Mouse (Mus musculus): ENCODE data around the gene Megf11. TPM values are rescaled to one million over a fixed set of nuclear protein-coding genes. Genes with fewer than 3 reads are reported as not detected.

The Megf11 gene
- polyA plus RNA-seq (2016; fragmentation: Nextera tagmentation; extraction: Ambion mirVana) = 10.8 and 12.5 TPM in 2 replicates

- H3K4me2 ChIP-seq (replicated peaks) = peak within 1 kb of the TSS; percentile 78
- ATAC-seq (ENCODE audit: low FRiP score, low read depth) = peak; percentile 58
- WGBS = under 1% methylated on average over 93 of the region's 93 CpGs
- no peaks in the 10 kb centered on the region for H3K9me3 ChIP-seq
- peaks cover 46% of the 10 kb centered on the region for H3K27me3 ChIP-seq (replicated peaks)
- H3K27ac ChIP-seq = no peak within 1 kb of the TSS
- no peaks in the 10 kb centered on the region for H3K36me3 ChIP-seq
- H3K9ac ChIP-seq = peak within 1 kb of the TSS; percentile 58
- H3K4me3 ChIP-seq = peak within 1 kb of the TSS; percentile 45
- H3K4me1 ChIP-seq = peaks cover 22% of the 10 kb centered on the region
Observed at GRCm38 (mm10) chr9:64385511-64386465, at the start of gene Megf11. Gene Megf11 (plus strand): TSS chr9:64385626.

GRCm38 (mm10) chr9:64335825-64336224 lies 49.6 kb upstream of the Megf11 start:
- Histone ChIP-seq H3K9ac (no peak overlapping the region), H3K4me2 (replicated peaks) (no peak overlapping the region), H3K4me1 (peaks cover 11% of the 10 kb centered on the region; the same call in 1 of the 2 replicates), H3K9me3 (no peaks in the 10 kb centered on the region), H3K4me3 (no peak overlapping the region), H3K27ac (no peak overlapping the region), H3K36me3 (0 out of 2 replicates have a peak, but pooled peaks cover 4% of the 10 kb centered on the region), H3K27me3 (replicated peaks) (no peaks in the 10 kb centered on the region)
- ATAC-seq (ENCODE audit: low FRiP score, low read depth) = no peak
- WGBS = 92% methylated on average over 6 of the region's 6 CpGs

DNA sequence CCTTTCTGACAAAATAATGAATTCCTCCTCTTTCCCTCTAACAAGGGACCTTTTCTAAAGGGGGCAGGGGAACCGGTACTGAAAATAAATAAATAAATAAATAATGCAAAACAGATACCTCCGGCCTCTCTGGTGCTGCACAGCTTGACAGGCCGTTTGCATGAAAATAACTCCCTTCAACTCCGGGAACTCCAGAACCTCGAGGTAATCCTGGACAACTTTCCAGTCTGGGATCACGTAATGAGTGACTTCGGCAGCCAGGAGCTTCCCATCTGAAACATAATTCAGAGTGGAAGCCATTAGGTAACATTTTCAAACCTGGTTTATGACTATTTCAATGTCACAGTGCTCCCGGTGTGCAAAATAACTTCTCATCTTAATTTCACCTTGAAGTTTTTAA lies 46.1 kb upstream of the Megf11 start:
- WGBS = 26% methylated on average over 8 of the region's 8 CpGs
- Histone ChIP-seq H3K27ac (no peak overlapping the region), H3K9me3 (no peaks in the 10 kb centered on the region), H3K4me3 (no peak overlapping the region), H3K36me3 (0 out of 2 replicates have a peak, but pooled peaks cover 4% of the 10 kb centered on the region), H3K27me3 (replicated peaks) (no peaks in the 10 kb centered on the region), H3K4me1 (peaks cover 11% of the 10 kb centered on the region; the same call in 1 of the 2 replicates), H3K4me2 (replicated peaks) (peak overlapping the region; percentile 72), H3K9ac (no peak overlapping the region)
- no peak for ATAC-seq (ENCODE audit: low FRiP score, low read depth)

DNA sequence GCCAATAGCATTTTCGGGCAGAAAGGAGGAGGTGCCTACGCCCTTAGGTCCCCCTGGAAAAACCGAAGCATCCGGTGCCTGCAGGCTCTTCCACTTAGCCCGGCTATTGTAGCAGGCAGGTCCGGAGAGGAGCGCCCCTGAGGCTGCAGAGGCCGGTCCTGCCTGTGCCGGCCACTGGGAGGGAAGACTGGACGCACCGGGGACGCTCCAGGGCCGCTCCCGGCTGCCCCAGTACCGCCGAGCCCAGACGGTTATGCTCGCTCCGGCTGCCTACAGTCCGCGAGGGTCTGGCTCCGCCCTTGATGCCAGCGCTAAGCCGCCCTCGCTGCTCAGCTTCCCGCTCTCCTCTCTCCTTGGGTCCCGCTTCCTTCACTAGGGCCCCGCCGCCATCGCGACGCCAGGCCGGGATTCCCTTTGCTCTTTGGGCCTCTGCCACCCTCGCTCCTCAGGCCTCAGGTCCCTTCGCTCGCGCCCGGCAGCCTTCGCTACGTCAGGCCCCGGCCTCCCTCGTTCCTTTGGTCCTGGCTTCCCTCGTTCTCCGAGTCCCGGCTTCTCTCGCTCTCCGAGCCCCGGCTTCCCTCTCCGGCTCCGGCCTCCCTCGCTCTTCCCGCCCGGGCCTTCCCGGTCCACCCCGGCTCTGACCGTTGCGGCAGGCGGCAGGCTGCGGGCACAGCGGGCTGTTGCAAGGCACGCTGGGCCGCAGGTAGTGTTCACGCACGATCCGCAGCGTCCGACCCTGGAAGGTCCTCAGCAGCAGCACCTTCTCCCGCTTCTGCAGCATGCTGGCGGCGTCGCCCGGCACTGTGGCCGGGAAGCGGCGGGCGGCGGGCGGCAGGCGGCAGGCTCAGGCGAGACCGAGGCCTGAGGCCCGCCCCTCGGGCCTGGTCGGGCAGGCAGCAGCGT lies 44.8 kb upstream of the Megf11 start:
- Histone ChIP-seq H3K4me3 (peak overlapping the region; percentile 59), H3K9me3 (no peaks in the 10 kb centered on the region), H3K9ac (peak overlapping the region; percentile 95), H3K4me2 (replicated peaks) (peak overlapping the region; percentile 72), H3K36me3 (0 out of 2 replicates have a peak, but pooled peaks cover 4% of the 10 kb centered on the region), H3K27ac (peak overlapping the region; percentile 98), H3K27me3 (replicated peaks) (no peaks in the 10 kb centered on the region), H3K4me1 (peaks cover 11% of the 10 kb centered on the region; the same call in 1 of the 2 replicates)
- ATAC-seq (ENCODE audit: low FRiP score, low read depth) = peak; percentile 89
- under 1% methylated on average over 85 of the region's 85 CpGs for WGBS

GRCm38 (mm10) chr9:64341254-64341566 lies 44.2 kb upstream of the Megf11 start, which contains the start of gene Dis3l:
Gene Dis3l (minus strand): TSS chr9:64341288.
- ATAC-seq (ENCODE audit: low FRiP score, low read depth) = no peak
- Histone ChIP-seq H3K9me3 (no peaks in the 10 kb centered on the region), H3K27ac (peak within 1 kb of the TSS; percentile 98), H3K36me3 (0 out of 2 replicates have a peak, but pooled peaks cover 3% of the 10 kb centered on the region), H3K4me2 (replicated peaks) (peak within 1 kb of the TSS; percentile 72), H3K27me3 (replicated peaks) (no peaks in the 10 kb centered on the region), H3K4me1 (peaks cover 11% of the 10 kb centered on the region; the same call in 1 of the 2 replicates), H3K4me3 (peak within 1 kb of the TSS; percentile 59), H3K9ac (peak within 1 kb of the TSS; percentile 95)
- WGBS = 19% methylated on average over 16 of the region's 16 CpGs

DNA sequence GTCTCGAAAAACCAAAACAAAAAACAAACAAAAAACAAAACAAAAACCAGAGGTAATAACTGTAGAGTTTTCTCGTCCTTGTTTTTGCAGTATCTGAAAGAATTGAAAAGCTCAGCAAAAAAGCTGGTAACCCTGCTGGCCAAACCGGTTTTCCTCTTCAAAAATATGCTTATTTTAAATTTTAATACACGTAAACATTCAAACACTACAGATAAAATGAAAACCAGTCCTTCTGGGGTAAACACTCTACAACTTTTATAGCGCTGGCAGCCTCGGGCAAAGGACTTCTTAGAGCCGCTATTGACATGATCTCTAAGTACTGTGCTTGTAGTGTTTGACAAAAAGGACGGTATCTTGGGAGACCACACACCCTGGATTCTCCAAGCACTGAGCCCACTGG lies 43.8 kb upstream of the Megf11 start:
- Histone ChIP-seq H3K27ac (no peak overlapping the region), H3K27me3 (replicated peaks) (no peaks in the 10 kb centered on the region), H3K36me3 (no peaks in the 10 kb centered on the region), H3K9ac (no peak overlapping the region), H3K4me2 (replicated peaks) (peak overlapping the region; percentile 72; the same call in 1 of the 2 replicates), H3K4me1 (peaks cover 11% of the 10 kb centered on the region; the same call in 1 of the 2 replicates), H3K9me3 (no peaks in the 10 kb centered on the region), H3K4me3 (no peak overlapping the region)
- WGBS = 67% methylated on average over 8 of the region's 8 CpGs
- ATAC-seq (ENCODE audit: low FRiP score, low read depth) = no peak

DNA sequence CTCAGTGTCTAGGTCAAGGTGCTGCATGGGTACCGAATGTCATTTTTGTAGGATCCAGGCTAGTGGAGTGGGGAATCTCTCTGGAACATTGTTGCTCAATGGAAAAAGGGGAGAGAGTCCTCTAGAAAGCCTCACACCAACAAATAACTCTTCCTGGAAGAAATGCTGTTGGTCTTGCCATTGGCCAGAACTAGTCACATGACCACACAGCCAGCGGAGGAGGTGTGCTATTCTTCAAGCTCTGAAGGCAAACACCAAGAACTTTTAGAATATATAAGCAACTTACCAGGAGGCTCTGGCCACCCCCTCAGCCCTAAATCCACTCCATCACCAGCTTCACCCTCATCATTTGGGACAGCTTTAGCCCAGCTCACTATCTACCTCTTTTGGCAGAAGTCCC lies 41.8 kb upstream of the Megf11 start:
- no peak overlapping the region for H3K9ac ChIP-seq
- no peak overlapping the region for H3K27ac ChIP-seq
- no peaks in the 10 kb centered on the region for H3K27me3 ChIP-seq (replicated peaks)
- 90% methylated on average over 2 of the region's 2 CpGs for WGBS
- no peak overlapping the region for H3K4me3 ChIP-seq
- H3K4me1 ChIP-seq = peaks cover 11% of the 10 kb centered on the region; the same call in 1 of the 2 replicates
- no peaks in the 10 kb centered on the region for H3K36me3 ChIP-seq
- H3K9me3 ChIP-seq = no peaks in the 10 kb centered on the region
- no peak for ATAC-seq (ENCODE audit: low FRiP score, low read depth)
- H3K4me2 ChIP-seq (replicated peaks) = no peak overlapping the region

GRCm38 (mm10) chr9:64345931-64346330 lies 39.5 kb upstream of the Megf11 start:
- H3K9me3 ChIP-seq = no peaks in the 10 kb centered on the region
- H3K4me2 ChIP-seq (replicated peaks) = no peak overlapping the region
- 0 out of 2 replicates have a peak, but pooled peaks cover 4% of the 10 kb centered on the region for H3K4me1 ChIP-seq
- WGBS = 65% methylated on average over 5 of the region's 5 CpGs
- H3K4me3 ChIP-seq = no peak overlapping the region
- no peaks in the 10 kb centered on the region for H3K27me3 ChIP-seq (replicated peaks)
- no peak overlapping the region for H3K9ac ChIP-seq
- ATAC-seq (ENCODE audit: low FRiP score, low read depth) = no peak
- no peak overlapping the region for H3K27ac ChIP-seq
- H3K36me3 ChIP-seq = no peaks in the 10 kb centered on the region

GRCm38 (mm10) chr9:64347377-64347776 lies 38.0 kb upstream of the Megf11 start:
- Histone ChIP-seq H3K36me3 (no peaks in the 10 kb centered on the region), H3K27me3 (replicated peaks) (no peaks in the 10 kb centered on the region), H3K9ac (no peak overlapping the region), H3K27ac (no peak overlapping the region), H3K9me3 (no peaks in the 10 kb centered on the region), H3K4me3 (no peak overlapping the region), H3K4me2 (replicated peaks) (no peak overlapping the region), H3K4me1 (0 out of 2 replicates have a peak, but pooled peaks cover 4% of the 10 kb centered on the region)
- ATAC-seq (ENCODE audit: low FRiP score, low read depth) = no peak
- 0% methylated on average over 1 of the region's 1 CpGs for WGBS

DNA sequence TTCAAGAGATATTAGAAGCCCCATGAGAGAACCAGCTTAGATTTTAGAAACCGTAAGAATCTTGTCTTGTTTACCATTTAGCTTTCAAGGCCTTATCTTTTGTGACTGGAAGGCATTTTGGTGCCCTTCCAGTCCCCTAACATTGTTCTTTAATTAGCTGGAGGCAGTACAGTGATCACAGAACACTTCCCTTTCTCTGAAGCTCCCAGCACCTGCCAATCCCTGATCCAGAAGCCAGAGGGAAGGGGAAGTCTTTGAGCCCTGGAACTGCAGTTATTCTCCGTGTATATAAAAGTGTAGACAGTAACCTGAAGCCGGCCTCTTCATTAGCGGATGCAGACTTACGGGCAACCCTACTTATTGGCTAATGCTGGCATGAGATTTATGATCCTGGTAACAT lies 35.9 kb upstream of the Megf11 start:
- Histone ChIP-seq H3K9me3 (no peaks in the 10 kb centered on the region), H3K4me1 (0 out of 2 replicates have a peak, but pooled peaks cover 4% of the 10 kb centered on the region), H3K4me3 (no peak overlapping the region), H3K4me2 (replicated peaks) (no peak overlapping the region), H3K27ac (no peak overlapping the region), H3K27me3 (replicated peaks) (no peaks in the 10 kb centered on the region), H3K36me3 (no peaks in the 10 kb centered on the region), H3K9ac (no peak overlapping the region)
- ATAC-seq (ENCODE audit: low FRiP score, low read depth) = no peak
- 51% methylated on average over 5 of the region's 5 CpGs for WGBS

- WGBS = 40% methylated on average over 3 of the region's 3 CpGs
- Histone ChIP-seq H3K9me3 (no peaks in the 10 kb centered on the region), H3K4me2 (replicated peaks) (no peak overlapping the region), H3K27me3 (replicated peaks) (no peaks in the 10 kb centered on the region), H3K4me3 (no peak overlapping the region), H3K9ac (no peak overlapping the region), H3K36me3 (no peaks in the 10 kb centered on the region), H3K4me1 (0 out of 2 replicates have a peak, but pooled peaks cover 4% of the 10 kb centered on the region), H3K27ac (no peak overlapping the region)
- no peak for ATAC-seq (ENCODE audit: low FRiP score, low read depth)
Observed at GRCm38 (mm10) chr9:64351191-64351590, 34.2 kb upstream of the Megf11 start.

GRCm38 (mm10) chr9:64355627-64356026 lies 29.8 kb upstream of the Megf11 start:
- H3K4me1 ChIP-seq = no peaks in the 10 kb centered on the region
- no peak overlapping the region for H3K27ac ChIP-seq
- H3K4me3 ChIP-seq = no peak overlapping the region
- no peak for ATAC-seq (ENCODE audit: low FRiP score, low read depth)
- H3K27me3 ChIP-seq (replicated peaks) = no peaks in the 10 kb centered on the region
- no peaks in the 10 kb centered on the region for H3K9me3 ChIP-seq
- no peaks in the 10 kb centered on the region for H3K36me3 ChIP-seq
- H3K9ac ChIP-seq = no peak overlapping the region
- 89% methylated on average over 7 of the region's 7 CpGs for WGBS
- H3K4me2 ChIP-seq (replicated peaks) = no peak overlapping the region

Measured in neural tube, embryonic 12.5 days (tissue).